Mouse (Mus musculus) embryonic facial prominence, embryonic 10.5 days (tissue): ENCODE data around the gene Ano1. TPM values are rescaled to one million over a fixed set of nuclear protein-coding genes. Genes with fewer than 3 reads are reported as not detected.
A peak's percentile ranks its signal among the peaks of the same experiment; 100 is the strongest.

ENCODE experiments used
- DNase-seq: peaks from one replicate; pipeline ENCODE4 v3.0.0-alpha.2; 2017; ENCODE audit warnings: low spot score
- H3K27ac ChIP-seq: fragments of 300-500 bp; sonication (generic); replicated peaks from 2 replicates; pipeline ENCODE4 v1.5.1; 2016; ENCODE audit warnings: mild to moderate bottlenecking
- H3K27me3 ChIP-seq: fragments of 300-500 bp; sonication (generic); replicated peaks from 2 replicates; pipeline ENCODE4 v1.6.1; 2016; ENCODE audit warnings: low read depth, mild to moderate bottlenecking; ENCODE audit not compliant: poor library complexity, severe bottlenecking
- H3K36me3 ChIP-seq: fragments of 300-500 bp; sonication (generic); replicated peaks from 2 replicates; pipeline ENCODE4 v1.6.1; 2016; ENCODE audit warnings: mild to moderate bottlenecking, moderate library complexity
- H3K4me1 ChIP-seq: fragments of 300-500 bp; sonication (generic); 2 replicates; pipeline ENCODE4 v1.6.1; 2016
- H3K4me3 ChIP-seq: fragments of 300-500 bp; sonication (generic); 2 replicates; pipeline ENCODE4 v1.5.1; 2016; ENCODE audit warnings: mild to moderate bottlenecking, moderate library complexity
- H3K9me3 ChIP-seq: fragments of 300-500 bp; sonication (generic); 2 replicates; pipeline ENCODE4 v1.6.1; 2016; ENCODE audit warnings: mild to moderate bottlenecking
- WGBS: fragments of 180-500 bp; shearing (Covaris S2); methylation state at CpG from one replicate; pipeline ENCODE4 v1.1.7; 2016; 5-methylcytosine and 5-hydroxymethylcytosine counted together
- polyA plus RNA-seq: library from polyadenylated mRNA; unstranded; fragments of >200 nt; fragmentation: Nextera tagmentation; extraction: Ambion mirVana; gene quantifications from 2 replicates; pipeline ENCODE4 v1.2.1, GENCODE M21; 2016

The Ano1 gene
- polyA plus RNA-seq, 1 experiment from 2014 or later = 11.3 TPM

DNA sequence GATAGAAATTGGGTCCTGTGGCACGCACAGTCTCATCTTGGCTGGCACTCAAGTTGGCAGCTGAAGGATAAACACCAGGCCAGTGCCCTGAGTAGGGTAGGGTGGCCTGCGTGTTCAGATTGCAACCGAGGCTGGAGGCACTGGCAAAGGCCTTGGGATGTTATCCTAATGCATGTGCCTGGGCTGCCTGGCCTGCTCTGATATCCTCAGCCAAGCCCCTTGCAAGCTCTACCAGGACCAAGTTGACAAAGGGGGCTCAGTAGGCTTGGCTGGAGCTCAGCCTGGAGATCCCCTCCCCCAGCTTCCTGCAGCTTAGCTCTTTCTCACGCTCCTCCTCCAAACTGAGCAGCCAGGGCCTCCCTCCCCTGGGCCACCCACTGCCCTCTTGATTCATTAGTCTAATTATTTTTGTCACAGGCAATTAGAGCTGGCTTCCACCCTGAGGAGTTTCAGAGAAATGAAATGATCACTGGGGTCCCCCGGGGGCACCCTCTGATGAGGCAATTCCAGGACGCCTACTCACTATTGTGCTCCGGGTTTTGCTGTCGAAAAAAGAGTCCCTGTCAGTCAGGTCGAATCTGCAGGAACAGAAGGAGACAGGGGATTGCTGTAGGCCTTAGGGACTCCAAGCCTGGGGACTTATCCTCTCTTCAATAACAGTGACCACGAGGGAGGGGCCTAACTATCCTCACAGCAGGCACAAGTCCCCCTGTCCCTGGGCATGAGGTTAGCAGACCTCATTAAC is 97.9 kb downstream of the Ano1 start:
- H3K36me3 ChIP-seq = peaks cover 20% of the 10 kb centered on the region; the same call in 1 of the 2 replicates
- 9% methylated on average over 10 of the region's 10 CpGs for WGBS

DNA sequence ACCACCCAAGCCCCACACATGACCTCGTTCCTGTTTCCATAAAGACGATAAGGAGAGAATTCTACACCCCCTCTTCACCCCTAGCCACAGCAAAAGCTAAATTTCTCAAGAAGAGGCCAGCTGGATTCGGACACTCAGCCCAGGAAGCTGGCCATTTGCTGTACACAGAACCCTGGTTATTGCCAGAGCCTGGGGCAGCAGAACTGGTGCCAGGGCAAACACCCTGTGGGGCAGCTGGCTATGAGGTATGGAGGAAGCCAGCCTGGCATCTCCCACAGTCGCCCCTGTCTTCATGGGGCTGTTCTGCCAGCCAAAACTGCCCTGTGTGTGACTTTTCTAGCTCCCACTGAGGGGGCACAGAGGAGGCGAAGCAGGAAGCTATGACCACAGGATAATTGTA is 104.2 kb downstream of the Ano1 start:
- no peak for DNase-seq
- peaks cover 12% of the 10 kb centered on the region for H3K4me1 ChIP-seq
- H3K4me3 ChIP-seq = no peak overlapping the region
- 78% methylated on average over 5 of the region's 5 CpGs for WGBS
- H3K36me3 ChIP-seq = peaks cover 10% of the 10 kb centered on the region; the same call in 1 of the 2 replicates
- peaks cover 51% of the 10 kb centered on the region for H3K27me3 ChIP-seq
- no peaks in the 10 kb centered on the region for H3K9me3 ChIP-seq
- H3K27ac ChIP-seq = peak overlapping the region; percentile 44; the same call in 1 of the 2 replicates

More for the DNA sequence above, 97.9 kb downstream of the Ano1 start:
- Histone ChIP-seq H3K4me3 (no peak overlapping the region), H3K27me3 (peaks cover 60% of the 10 kb centered on the region), H3K27ac (peak overlapping the region; percentile 74), H3K9me3 (no peaks in the 10 kb centered on the region), H3K4me1 (peaks cover 35% of the 10 kb centered on the region)
- DNase-seq = peak; percentile 78

DNA sequence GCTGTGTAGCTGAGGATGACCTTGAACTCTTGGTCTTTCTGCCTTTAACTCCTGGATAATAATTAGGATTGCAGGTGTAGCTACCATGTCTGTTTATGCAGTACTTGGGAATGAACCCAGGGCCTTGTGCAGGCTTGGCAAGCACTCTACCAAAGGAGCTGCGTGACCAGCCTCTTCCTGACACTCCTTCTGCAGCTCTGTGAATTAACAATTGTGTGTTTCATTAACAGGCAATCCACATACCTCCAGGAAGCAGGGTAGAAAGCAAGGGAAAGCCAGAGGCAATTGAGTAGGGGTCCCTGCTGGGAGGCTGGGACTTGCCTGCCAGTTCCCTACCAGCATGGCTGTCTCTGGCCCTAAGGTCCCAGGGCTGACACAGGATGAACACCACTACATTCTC is 111.0 kb downstream of the Ano1 start:
- Histone ChIP-seq H3K27me3 (peaks cover 33% of the 10 kb centered on the region), H3K4me1 (peaks cover 6% of the 10 kb centered on the region), H3K9me3 (no peaks in the 10 kb centered on the region), H3K36me3 (peaks cover 5% of the 10 kb centered on the region; the same call in 1 of the 2 replicates), H3K4me3 (no peak overlapping the region), H3K27ac (no peak overlapping the region)
- DNase-seq = no peak
- WGBS = 58% methylated on average over 1 of the region's 1 CpGs

DNA sequence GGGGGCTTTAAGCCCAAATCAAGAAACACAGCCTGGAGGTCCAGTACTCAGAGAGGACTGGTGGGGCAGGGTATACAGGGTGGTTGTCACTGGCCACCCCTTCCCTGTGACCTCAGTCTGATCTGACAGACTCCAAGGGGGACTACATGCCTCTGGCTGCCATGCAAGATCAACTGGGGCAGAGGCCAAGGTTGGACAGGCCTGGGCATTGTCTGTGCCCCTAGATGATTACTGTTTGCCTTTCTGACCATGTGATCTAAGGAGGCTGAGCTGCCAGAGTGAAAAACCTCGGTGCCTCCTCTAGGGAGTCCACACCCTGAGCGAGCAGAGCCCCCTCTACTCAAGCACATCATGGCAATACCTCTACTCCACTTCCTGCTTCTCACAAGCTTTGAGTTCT is 115.8 kb downstream of the Ano1 start:
- Histone ChIP-seq H3K9me3 (no peaks in the 10 kb centered on the region), H3K4me3 (no peak overlapping the region), H3K4me1 (peaks cover 19% of the 10 kb centered on the region), H3K36me3 (peaks cover 8% of the 10 kb centered on the region; the same call in 1 of the 2 replicates), H3K27me3 (peaks cover 73% of the 10 kb centered on the region), H3K27ac (peak overlapping the region; percentile 26; the same call in 1 of the 2 replicates)
- no peak for DNase-seq
- WGBS = 50% methylated on average over 2 of the region's 2 CpGs

DNA sequence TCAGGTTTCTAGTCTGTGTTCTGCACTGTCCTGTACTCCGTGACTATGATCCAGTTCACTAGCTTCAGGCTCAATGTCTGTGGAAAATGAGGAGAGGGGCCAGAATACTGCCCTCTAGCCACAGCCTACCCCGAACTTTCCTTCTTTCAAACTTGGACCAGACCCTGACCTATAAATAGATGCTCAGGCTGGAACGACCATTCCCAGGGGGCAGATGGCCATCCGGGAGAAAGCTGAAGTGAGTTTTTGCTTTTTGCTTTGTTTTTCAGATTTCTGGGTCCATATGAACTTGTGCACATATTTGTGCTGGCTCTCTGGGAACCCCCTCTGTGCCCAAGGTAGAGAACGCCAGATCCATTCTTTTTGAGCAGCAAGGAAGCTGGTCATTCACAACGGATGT is 116.9 kb downstream of the Ano1 start:
- Histone ChIP-seq H3K9me3 (no peaks in the 10 kb centered on the region), H3K36me3 (peaks cover 11% of the 10 kb centered on the region; the same call in 1 of the 2 replicates), H3K4me1 (peaks cover 20% of the 10 kb centered on the region), H3K27me3 (peaks cover 84% of the 10 kb centered on the region), H3K4me3 (no peak overlapping the region), H3K27ac (no peak overlapping the region)
- DNase-seq = no peak
- WGBS = 76% methylated on average over 6 of the region's 6 CpGs

DNA sequence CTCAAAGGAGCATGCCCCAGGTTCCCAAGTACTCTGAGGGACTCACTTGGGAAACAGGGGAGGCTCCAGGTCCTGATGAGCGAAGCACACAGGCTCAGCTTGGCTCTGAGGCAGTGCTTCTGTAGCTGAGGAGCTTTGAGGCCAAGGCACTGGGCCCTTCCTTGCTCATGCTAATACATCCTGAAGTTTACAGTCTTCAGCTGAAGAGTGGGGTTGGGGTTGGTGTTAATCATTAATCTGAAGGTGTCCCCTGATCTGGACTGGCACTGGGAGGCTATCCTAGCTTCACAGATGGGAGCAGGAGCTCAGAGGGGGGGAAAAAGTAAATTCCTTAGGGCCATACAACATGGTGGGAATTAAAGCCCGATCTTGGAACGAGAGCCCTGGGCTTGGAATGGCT is 117.3 kb downstream of the Ano1 start:
- 75% methylated on average over 3 of the region's 3 CpGs for WGBS
- Histone ChIP-seq H3K27me3 (peaks cover 88% of the 10 kb centered on the region), H3K9me3 (no peaks in the 10 kb centered on the region), H3K36me3 (peaks cover 11% of the 10 kb centered on the region; the same call in 1 of the 2 replicates), H3K4me1 (peaks cover 25% of the 10 kb centered on the region), H3K27ac (no peak overlapping the region), H3K4me3 (no peak overlapping the region)
- DNase-seq = no peak

DNA sequence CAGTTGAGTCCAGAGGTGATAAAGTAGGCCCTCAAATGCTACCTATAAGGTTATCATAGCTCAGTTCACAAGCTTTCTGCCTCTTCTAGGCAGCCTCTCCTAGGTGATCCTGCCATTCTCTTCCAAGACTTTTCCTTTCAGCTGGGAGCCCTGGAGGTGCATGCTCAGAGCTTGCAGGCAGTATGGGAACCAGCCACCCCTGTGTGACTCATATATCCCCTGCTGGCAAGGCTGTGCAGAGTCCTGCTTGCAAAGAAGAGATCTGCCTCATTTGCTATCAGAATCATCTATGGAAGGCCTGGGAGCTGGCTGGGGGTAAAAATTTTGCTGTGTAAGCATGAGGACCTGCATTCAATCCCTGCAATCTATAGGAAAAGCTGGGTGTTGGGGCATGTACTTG is 119.5 kb downstream of the Ano1 start:
- H3K9me3 ChIP-seq = no peaks in the 10 kb centered on the region
- no peak overlapping the region for H3K27ac ChIP-seq
- H3K27me3 ChIP-seq = peaks cover 76% of the 10 kb centered on the region
- H3K4me3 ChIP-seq = no peak overlapping the region
- peaks cover 11% of the 10 kb centered on the region; the same call in 1 of the 2 replicates for H3K36me3 ChIP-seq
- H3K4me1 ChIP-seq = peaks cover 46% of the 10 kb centered on the region
- no peak for DNase-seq

DNA sequence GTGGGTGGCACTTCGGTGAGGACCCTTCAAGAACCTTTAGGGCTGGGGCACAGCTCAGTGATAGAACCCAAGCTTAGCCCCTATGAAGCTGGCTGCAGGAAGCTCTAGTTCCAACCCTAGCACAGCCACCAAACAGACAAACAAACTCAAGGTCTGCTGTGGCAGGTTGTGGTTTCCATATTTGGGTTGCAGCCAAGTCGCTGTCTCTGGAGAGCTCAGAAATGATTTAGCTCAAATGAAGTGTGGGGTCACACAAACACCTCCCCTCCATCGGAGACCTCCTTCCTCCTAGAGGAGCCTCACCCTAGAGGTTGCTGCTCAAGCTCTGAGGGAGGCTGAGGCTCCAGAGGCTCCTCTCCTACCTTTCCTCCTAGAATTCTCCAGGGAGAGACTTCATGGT is 121.2 kb downstream of the Ano1 start:
- DNase-seq = no peak
- no peak overlapping the region for H3K4me3 ChIP-seq
- H3K27me3 ChIP-seq = peaks cover 84% of the 10 kb centered on the region
- no peak overlapping the region for H3K27ac ChIP-seq
- H3K9me3 ChIP-seq = no peaks in the 10 kb centered on the region
- peaks cover 11% of the 10 kb centered on the region; the same call in 1 of the 2 replicates for H3K36me3 ChIP-seq
- peaks cover 55% of the 10 kb centered on the region for H3K4me1 ChIP-seq
- 88% methylated on average over 3 of the region's 3 CpGs for WGBS

DNA sequence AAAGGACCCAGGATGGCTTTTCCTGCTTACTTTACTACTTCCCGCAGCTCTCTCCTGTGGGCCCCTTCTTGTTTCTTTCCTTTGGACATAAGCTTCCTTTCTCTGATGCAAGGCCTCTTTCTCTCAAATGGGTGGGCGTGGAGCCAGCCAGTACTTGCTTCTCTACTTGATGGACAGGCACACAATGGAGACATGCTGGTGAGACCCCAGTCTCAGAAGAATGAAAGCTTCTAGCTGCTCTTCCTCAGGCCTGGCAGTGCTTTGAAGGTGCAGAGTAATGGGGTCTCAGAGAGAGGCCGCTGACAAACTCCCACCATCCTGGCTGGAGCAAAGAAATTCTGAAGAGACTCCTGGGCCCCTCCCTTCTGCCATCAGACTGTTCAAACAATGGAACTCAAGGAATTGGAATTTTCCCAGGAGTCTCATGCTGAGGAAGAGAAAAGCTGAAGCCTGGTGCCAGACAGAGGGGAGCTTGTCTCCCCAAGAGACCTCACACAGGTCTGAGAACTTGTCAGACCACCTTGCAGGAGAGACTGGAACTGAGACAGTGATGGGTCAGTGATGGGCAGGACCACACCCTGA is 123.3 kb downstream of the Ano1 start:
- 0 out of 2 replicates have a peak, but pooled peaks cover 10% of the 10 kb centered on the region for H3K36me3 ChIP-seq
- 12% methylated on average over 3 of the region's 3 CpGs for WGBS

DNA sequence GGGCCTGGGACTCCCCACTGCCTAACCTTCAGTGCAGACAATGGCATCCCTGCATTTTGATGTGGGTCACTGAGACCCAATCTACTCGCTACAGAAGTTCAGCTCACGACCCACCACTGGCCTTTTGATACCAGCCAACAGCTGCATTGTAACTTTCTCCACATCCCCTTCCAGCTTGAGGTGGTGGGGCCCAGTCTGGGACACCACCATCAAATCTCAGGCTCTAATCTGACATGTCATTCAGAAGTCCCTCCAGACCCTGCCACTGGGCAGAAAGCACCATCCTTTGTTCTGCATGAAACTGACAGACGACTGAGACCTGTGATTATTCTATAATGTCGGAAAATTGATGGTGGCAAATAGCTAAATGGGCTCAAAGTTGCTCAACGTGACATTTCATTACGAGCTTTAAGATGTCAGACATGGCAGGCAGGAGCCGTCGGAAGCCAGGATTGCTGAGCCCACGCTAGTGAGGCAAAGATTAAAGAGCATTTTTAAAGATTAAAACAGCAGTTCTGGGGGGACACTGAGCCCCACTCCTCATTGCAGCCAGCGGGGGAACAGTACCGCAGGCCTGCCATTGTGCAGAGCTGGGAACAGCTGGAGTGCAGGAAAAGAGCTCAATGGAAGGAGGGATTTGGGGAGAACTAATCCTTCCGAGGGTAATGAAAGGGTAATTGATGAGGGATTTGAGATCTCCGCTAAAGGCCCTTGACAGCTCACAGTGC is 124.0 kb downstream of the Ano1 start:
- WGBS = 16% methylated on average over 13 of the region's 13 CpGs
- peaks cover 78% of the 10 kb centered on the region for H3K27me3 ChIP-seq

More for the DNA sequence above, 123.3 kb downstream of the Ano1 start:
- H3K27me3 ChIP-seq = peaks cover 78% of the 10 kb centered on the region
- H3K4me3 ChIP-seq = no peak overlapping the region
- H3K4me1 ChIP-seq = peaks cover 51% of the 10 kb centered on the region
- H3K9me3 ChIP-seq = no peaks in the 10 kb centered on the region
- peak; percentile 60 for DNase-seq
- peak overlapping the region; percentile 73 for H3K27ac ChIP-seq

DNA sequence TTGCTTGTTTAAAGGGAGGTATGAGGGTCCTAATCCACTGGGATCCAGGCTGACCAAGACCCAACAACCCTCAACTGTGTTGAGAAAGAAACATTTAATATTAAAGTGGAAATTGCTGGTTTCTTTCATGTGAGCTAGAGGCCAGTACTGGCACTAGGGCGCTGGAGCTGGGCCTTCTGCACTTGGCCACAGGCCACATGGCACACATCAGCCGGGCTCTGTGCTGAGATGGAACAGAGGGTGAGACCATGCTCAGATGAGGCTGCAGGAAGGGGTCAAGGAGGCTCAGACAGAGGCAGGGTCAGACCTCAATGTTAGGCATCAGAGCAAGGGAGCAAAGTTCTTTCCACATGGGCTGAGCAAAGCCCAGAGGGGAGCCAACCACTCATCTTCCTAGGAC is 125.7 kb downstream of the Ano1 start:
- peak overlapping the region; percentile 73 for H3K27ac ChIP-seq
- H3K36me3 ChIP-seq = peaks cover 14% of the 10 kb centered on the region
- peaks cover 56% of the 10 kb centered on the region for H3K4me1 ChIP-seq
- no peak for DNase-seq
- peaks cover 4% of the 10 kb centered on the region; the same call in 1 of the 2 replicates for H3K9me3 ChIP-seq
- H3K4me3 ChIP-seq = no peak overlapping the region
- peaks cover 64% of the 10 kb centered on the region for H3K27me3 ChIP-seq
- 85% methylated on average over 2 of the region's 2 CpGs for WGBS

More for the DNA sequence above, 124.0 kb downstream of the Ano1 start:
- H3K36me3 ChIP-seq = peaks cover 8% of the 10 kb centered on the region
- H3K27ac ChIP-seq = peak overlapping the region; percentile 73
- H3K9me3 ChIP-seq = no peaks in the 10 kb centered on the region; the same call in 1 of the 2 replicates
- H3K4me3 ChIP-seq = no peak overlapping the region
- peaks cover 51% of the 10 kb centered on the region for H3K4me1 ChIP-seq
- DNase-seq = peak; percentile 25
